Mouse (Mus musculus) testis, adult 2 months (tissue): ENCODE results near the gene Hgd.

ENCODE experiments used
- CTCF ChIP-seq: fragments of 200-500 bp; IDR thresholded peaks from 2 replicates; pipeline ENCODE4 v1.5.1; 2012; ENCODE audit warnings: low read depth, mild to moderate bottlenecking, inconsistent platforms, low read length, moderate library complexity; ENCODE audit not compliant: control insufficient read depth, insufficient read depth, insufficient replicate concordance
- POLR2A ChIP-seq: fragments of 200-500 bp; IDR thresholded peaks from 2 replicates; pipeline ENCODE4 v1.6.1; 2012; ENCODE audit warnings: low read depth, mild to moderate bottlenecking, inconsistent platforms, low read length, moderate library complexity; ENCODE audit not compliant: control insufficient read depth

- TF ChIP-seq CTCF (no peak), POLR2A (no peak)
Measured at GRCm38 (mm10) chr16:37616104-37616503, 36.2 kb downstream of the Hgd start.
